Mouse (Mus musculus): ENCODE results near the gene Stk24. TPM values are rescaled to one million over a fixed set of nuclear protein-coding genes. Genes with fewer than 3 reads are reported as not detected.

Gene Stk24
- polyA plus RNA-seq, 1 experiment from 2014 or later: 23.3 TPM

- no peaks in the 10 kb centered on the region for H3K9me3 ChIP-seq (ENCODE audit: control insufficient read depth, low read length)
- no peak overlapping the region for H3K4me2 ChIP-seq (ENCODE audit: low read length)
- no peak overlapping the region for H3K27ac ChIP-seq (replicated peaks; ENCODE audit: low read depth, low read length)
- H3K4me3 ChIP-seq (replicated peaks; ENCODE audit: low read depth, low read length): no peak overlapping the region
- no peaks in the 10 kb centered on the region for H3K27me3 ChIP-seq (ENCODE audit: control insufficient read depth, insufficient read depth, low read length)
- no peaks in the 10 kb centered on the region for H3K4me1 ChIP-seq (ENCODE audit: control insufficient read depth, insufficient read depth, low read length)
- no peak overlapping the region for H3K9ac ChIP-seq (replicated peaks; ENCODE audit: low read length)
- DNase-seq (no peak), ATAC-seq (ENCODE audit: low FRiP score, low TSS enrichment) (no peak)
- no peaks in the 10 kb centered on the region for H3K36me3 ChIP-seq (ENCODE audit: control insufficient read depth, insufficient read depth, low read length)
- 83% methylated on average over 5 of the region's 5 CpGs for WGBS
Observed at GRCm38 (mm10) chr14:121322150-121322549, 57.7 kb downstream of the Stk24 start.

- Histone ChIP-seq H3K4me3 (replicated peaks; ENCODE audit: low read depth, low read length) (no peak overlapping the region), H3K4me1 (ENCODE audit: control insufficient read depth, insufficient read depth, low read length) (peaks cover 13% of the 10 kb centered on the region; the same call in 1 of the 2 replicates), H3K27me3 (ENCODE audit: control insufficient read depth, insufficient read depth, low read length) (no peaks in the 10 kb centered on the region), H3K4me2 (ENCODE audit: low read length) (no peak overlapping the region), H3K36me3 (ENCODE audit: control insufficient read depth, insufficient read depth, low read length) (no peaks in the 10 kb centered on the region), H3K9ac (replicated peaks; ENCODE audit: low read length) (no peak overlapping the region), H3K27ac (replicated peaks; ENCODE audit: low read depth, low read length) (no peak overlapping the region), H3K9me3 (ENCODE audit: control insufficient read depth, low read length) (no peaks in the 10 kb centered on the region)
- DNase-seq (no peak), ATAC-seq (ENCODE audit: low FRiP score, low TSS enrichment) (no peak)
- 88% methylated on average over 5 of the region's 5 CpGs for WGBS
Observed at GRCm38 (mm10) chr14:121318382-121318781, 61.4 kb downstream of the Stk24 start.

GRCm38 (mm10) chr14:121317312-121317671, 62.5 kb downstream of the Stk24 start:
- Histone ChIP-seq H3K4me3 (replicated peaks; ENCODE audit: low read depth, low read length) (no peak overlapping the region), H3K9me3 (ENCODE audit: control insufficient read depth, low read length) (no peaks in the 10 kb centered on the region), H3K27me3 (ENCODE audit: control insufficient read depth, insufficient read depth, low read length) (no peaks in the 10 kb centered on the region), H3K36me3 (ENCODE audit: control insufficient read depth, insufficient read depth, low read length) (no peaks in the 10 kb centered on the region), H3K27ac (replicated peaks; ENCODE audit: low read depth, low read length) (no peak overlapping the region), H3K4me1 (ENCODE audit: control insufficient read depth, insufficient read depth, low read length) (peaks cover 13% of the 10 kb centered on the region; the same call in 1 of the 2 replicates), H3K4me2 (ENCODE audit: low read length) (no peak overlapping the region), H3K9ac (replicated peaks; ENCODE audit: low read length) (no peak overlapping the region)
- 82% methylated on average over 3 of the region's 3 CpGs for WGBS
- ATAC-seq (ENCODE audit: low FRiP score, low TSS enrichment) (0 out of 2 replicates have a peak, but pooled peaks have one; percentile 43), DNase-seq (no peak)

GRCm38 (mm10) chr14:121316631-121317311, 63.0 kb downstream of the Stk24 start:
- Histone ChIP-seq H3K4me1 (ENCODE audit: control insufficient read depth, insufficient read depth, low read length) (peaks cover 13% of the 10 kb centered on the region; the same call in 1 of the 2 replicates), H3K4me2 (ENCODE audit: low read length) (no peak overlapping the region), H3K9ac (replicated peaks; ENCODE audit: low read length) (no peak overlapping the region), H3K9me3 (ENCODE audit: control insufficient read depth, low read length) (no peaks in the 10 kb centered on the region), H3K27me3 (ENCODE audit: control insufficient read depth, insufficient read depth, low read length) (no peaks in the 10 kb centered on the region), H3K4me3 (replicated peaks; ENCODE audit: low read depth, low read length) (no peak overlapping the region), H3K27ac (replicated peaks; ENCODE audit: low read depth, low read length) (no peak overlapping the region), H3K36me3 (ENCODE audit: control insufficient read depth, insufficient read depth, low read length) (no peaks in the 10 kb centered on the region)
- ATAC-seq (ENCODE audit: low FRiP score, low TSS enrichment): no peak
- WGBS: 72% methylated on average over 13 of the region's 13 CpGs
- no peak for DNase-seq

GRCm38 (mm10) chr14:121316136-121316535, 63.7 kb downstream of the Stk24 start:
- no peak for DNase-seq
- WGBS: 43% methylated on average over 5 of the region's 5 CpGs
- ATAC-seq (ENCODE audit: low FRiP score, low TSS enrichment): no peak
- Histone ChIP-seq H3K4me3 (replicated peaks; ENCODE audit: low read depth, low read length) (no peak overlapping the region), H3K27ac (replicated peaks; ENCODE audit: low read depth, low read length) (no peak overlapping the region), H3K36me3 (ENCODE audit: control insufficient read depth, insufficient read depth, low read length) (no peaks in the 10 kb centered on the region), H3K9ac (replicated peaks; ENCODE audit: low read length) (no peak overlapping the region), H3K9me3 (ENCODE audit: control insufficient read depth, low read length) (no peaks in the 10 kb centered on the region), H3K4me1 (ENCODE audit: control insufficient read depth, insufficient read depth, low read length) (peaks cover 13% of the 10 kb centered on the region; the same call in 1 of the 2 replicates), H3K4me2 (ENCODE audit: low read length) (no peak overlapping the region), H3K27me3 (ENCODE audit: control insufficient read depth, insufficient read depth, low read length) (no peaks in the 10 kb centered on the region)

GRCm38 (mm10) chr14:121314934-121315333, 64.9 kb downstream of the Stk24 start:
- H3K4me3 ChIP-seq (replicated peaks; ENCODE audit: low read depth, low read length): no peak overlapping the region
- DNase-seq (peak; percentile 47), ATAC-seq (ENCODE audit: low FRiP score, low TSS enrichment) (no peak)
- no peak overlapping the region for H3K9ac ChIP-seq (replicated peaks; ENCODE audit: low read length)
- no peaks in the 10 kb centered on the region for H3K27me3 ChIP-seq (ENCODE audit: control insufficient read depth, insufficient read depth, low read length)
- WGBS: 87% methylated on average over 3 of the region's 3 CpGs
- no peaks in the 10 kb centered on the region for H3K36me3 ChIP-seq (ENCODE audit: control insufficient read depth, insufficient read depth, low read length)
- no peak overlapping the region for H3K27ac ChIP-seq (replicated peaks; ENCODE audit: low read depth, low read length)
- no peak overlapping the region for H3K4me2 ChIP-seq (ENCODE audit: low read length)
- peaks cover 13% of the 10 kb centered on the region; the same call in 1 of the 2 replicates for H3K4me1 ChIP-seq (ENCODE audit: control insufficient read depth, insufficient read depth, low read length)
- no peaks in the 10 kb centered on the region for H3K9me3 ChIP-seq (ENCODE audit: control insufficient read depth, low read length)

GRCm38 (mm10) chr14:121313283-121313682, 66.5 kb downstream of the Stk24 start:
- no peak for ATAC-seq (ENCODE audit: low FRiP score, low TSS enrichment)
- H3K27ac ChIP-seq (replicated peaks; ENCODE audit: low read depth, low read length): no peak overlapping the region
- 97% methylated on average over 10 of the region's 10 CpGs for WGBS
- no peaks in the 10 kb centered on the region for H3K36me3 ChIP-seq (ENCODE audit: control insufficient read depth, insufficient read depth, low read length)
- H3K4me3 ChIP-seq (replicated peaks; ENCODE audit: low read depth, low read length): no peak overlapping the region
- no peak overlapping the region for H3K9ac ChIP-seq (replicated peaks; ENCODE audit: low read length)
- H3K9me3 ChIP-seq (ENCODE audit: control insufficient read depth, low read length): no peaks in the 10 kb centered on the region
- H3K27me3 ChIP-seq (ENCODE audit: control insufficient read depth, insufficient read depth, low read length): no peaks in the 10 kb centered on the region
- no peak for DNase-seq
- H3K4me2 ChIP-seq (ENCODE audit: low read length): no peak overlapping the region
- peaks cover 13% of the 10 kb centered on the region; the same call in 1 of the 2 replicates for H3K4me1 ChIP-seq (ENCODE audit: control insufficient read depth, insufficient read depth, low read length)

GRCm38 (mm10) chr14:121311083-121311482, 68.7 kb downstream of the Stk24 start:
- Histone ChIP-seq H3K27ac (replicated peaks; ENCODE audit: low read depth, low read length) (no peak overlapping the region), H3K9me3 (ENCODE audit: control insufficient read depth, low read length) (no peaks in the 10 kb centered on the region), H3K36me3 (ENCODE audit: control insufficient read depth, insufficient read depth, low read length) (no peaks in the 10 kb centered on the region), H3K27me3 (ENCODE audit: control insufficient read depth, insufficient read depth, low read length) (no peaks in the 10 kb centered on the region), H3K9ac (replicated peaks; ENCODE audit: low read length) (no peak overlapping the region), H3K4me3 (replicated peaks; ENCODE audit: low read depth, low read length) (no peak overlapping the region), H3K4me2 (ENCODE audit: low read length) (no peak overlapping the region), H3K4me1 (ENCODE audit: control insufficient read depth, insufficient read depth, low read length) (0 out of 2 replicates have a peak, but pooled peaks cover 4% of the 10 kb centered on the region)
- DNase-seq: no peak
- ATAC-seq (ENCODE audit: low FRiP score, low TSS enrichment): no peak
- 94% methylated on average over 2 of the region's 2 CpGs for WGBS

All from midbrain, embryonic 14.5 days (tissue).